Mouse (Mus musculus) midbrain, embryonic 14.5 days (tissue): Measurements from ENCODE around the gene Prokr1. TPM values are rescaled to one million over a fixed set of nuclear protein-coding genes. Genes with fewer than 3 reads are reported as not detected.
A peak's percentile ranks its signal among the peaks of the same experiment; 100 is the strongest.

Source experiments
- ATAC-seq: fragments of 200-750 bp; cut with Nextera tagmentation; 2 replicates; pipeline ENCODE4 v1.8.0; 2017; ENCODE audit warnings: moderate number of reproducible peaks, moderate library complexity; ENCODE audit not compliant: low FRiP score, low TSS enrichment
- DNase-seq: peaks from one replicate; pipeline ENCODE4 v3.0.0-alpha.2; 2015
- H3K27ac ChIP-seq: fragments of 300-500 bp; sonication (generic); replicated peaks from 2 replicates; pipeline ENCODE4 v1.5.1; 2014; ENCODE audit warnings: mild to moderate bottlenecking, low read depth, low read length, moderate library complexity
- H3K27me3 ChIP-seq: fragments of 300-500 bp; sonication (generic); 2 replicates; pipeline ENCODE4 v1.6.1; 2014; ENCODE audit warnings: low read length, control low read depth, mixed read lengths; ENCODE audit not compliant: control insufficient read depth, insufficient read depth
- H3K36me3 ChIP-seq: fragments of 300-500 bp; sonication (generic); 2 replicates; pipeline ENCODE4 v1.6.1; 2014; ENCODE audit warnings: low read length, control low read depth; ENCODE audit not compliant: control insufficient read depth, insufficient read depth
- H3K4me1 ChIP-seq: fragments of 300-500 bp; sonication (generic); 2 replicates; pipeline ENCODE4 v1.6.1; 2014; ENCODE audit warnings: mild to moderate bottlenecking, antibody characterized with exemption, low read length, control low read depth; ENCODE audit not compliant: control insufficient read depth, insufficient read depth
- H3K4me2 ChIP-seq: fragments of 300-500 bp; sonication (generic); 2 replicates; pipeline ENCODE4 v1.6.1; 2014; ENCODE audit warnings: mild to moderate bottlenecking, low read length, moderate library complexity
- H3K4me3 ChIP-seq: fragments of 300-500 bp; sonication (generic); replicated peaks from 2 replicates; pipeline ENCODE4 v1.5.1; 2014; ENCODE audit warnings: low read depth, low read length
- H3K9ac ChIP-seq: fragments of 300-500 bp; sonication (generic); replicated peaks from 2 replicates; pipeline ENCODE4 v1.6.1; 2014; ENCODE audit warnings: mild to moderate bottlenecking, low read length, moderate library complexity
- H3K9me3 ChIP-seq: fragments of 300-500 bp; sonication (generic); 2 replicates; pipeline ENCODE4 v1.6.1; 2016; ENCODE audit warnings: low read length, control low read depth, mixed read lengths; ENCODE audit not compliant: control insufficient read depth
- WGBS: fragments of 180-500 bp; shearing (Covaris S2); extraction: QIAGEN DNeasy Blood & Tissue Kit; methylation state at CpG from one replicate; pipeline ENCODE4 v1.1.7; 2014; 5-methylcytosine and 5-hydroxymethylcytosine counted together
- polyA plus RNA-seq: library from polyadenylated mRNA; unstranded; fragments of >200 nt; fragmentation: Nextera tagmentation; extraction: Ambion mirVana; gene quantifications from 2 replicates; pipeline ENCODE4 v1.2.1, GENCODE M21; 2014

Prokr1 gene
- polyA plus RNA-seq, 1 experiment from 2014 or later: 1.5 TPM

DNA sequence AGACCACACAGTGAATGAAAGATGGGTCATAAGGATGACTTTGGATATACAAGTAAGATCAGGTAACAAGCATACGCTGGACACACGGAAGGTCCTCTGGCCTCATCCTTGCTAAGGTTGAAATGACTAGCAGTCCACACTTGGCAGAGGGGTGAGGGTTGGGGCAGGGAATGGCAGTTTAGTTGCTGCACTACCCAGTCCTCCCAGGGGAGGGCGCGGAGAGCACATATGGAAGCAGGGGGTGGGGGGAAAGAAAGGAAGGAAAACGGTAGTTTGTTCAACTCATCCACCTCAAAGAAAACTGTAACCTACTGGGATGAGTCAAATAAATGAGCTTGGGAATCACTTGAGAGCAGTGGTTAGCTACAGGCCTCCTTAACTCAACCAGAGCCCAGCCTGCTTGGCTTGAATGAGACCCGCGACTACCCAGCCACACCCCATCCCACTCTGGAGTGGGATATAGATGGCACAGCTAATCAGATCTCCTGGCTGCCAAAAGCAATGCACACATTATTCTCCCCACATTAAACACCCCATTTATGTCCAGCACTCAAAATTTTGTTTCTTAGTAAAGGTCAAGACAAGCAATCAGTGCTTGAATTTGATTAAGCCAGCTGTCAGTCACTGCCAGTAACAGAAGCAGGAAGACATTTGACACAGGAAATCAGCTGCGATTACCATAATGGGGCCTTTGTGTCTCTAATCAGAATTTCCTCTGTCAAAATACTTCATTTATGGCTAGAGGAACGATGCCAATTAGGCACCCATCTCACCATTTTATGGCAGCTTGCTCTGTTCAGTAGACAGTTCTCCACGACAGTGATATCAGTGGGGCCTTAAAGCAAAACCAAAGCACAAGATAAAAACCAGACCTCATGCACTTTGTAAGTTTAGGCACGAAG, 24.5 kb upstream of the Prokr1 start:
- Histone ChIP-seq H3K9ac (no peak overlapping the region), H3K36me3 (no peaks in the 10 kb centered on the region), H3K27ac (0 out of 2 replicates have a peak overlapping the region, but pooled peaks have one; percentile 26), H3K4me2 (no peak overlapping the region), H3K4me3 (no peak overlapping the region), H3K4me1 (no peaks in the 10 kb centered on the region), H3K27me3 (no peaks in the 10 kb centered on the region), H3K9me3 (no peaks in the 10 kb centered on the region)
- ATAC-seq: no peak
- DNase-seq: peak; percentile 27
- WGBS: 69% methylated on average over 11 of the region's 11 CpGs

GRCm38 (mm10) chr6:87599825-87600224, 9.3 kb upstream of the Prokr1 start:
- ATAC-seq: no peak
- H3K4me3 ChIP-seq: no peak overlapping the region
- no peak overlapping the region for H3K27ac ChIP-seq
- H3K9me3 ChIP-seq: no peaks in the 10 kb centered on the region
- no peak overlapping the region for H3K4me2 ChIP-seq
- no peaks in the 10 kb centered on the region for H3K27me3 ChIP-seq
- no peaks in the 10 kb centered on the region for H3K36me3 ChIP-seq
- no peak overlapping the region for H3K9ac ChIP-seq
- DNase-seq: peak; percentile 55
- H3K4me1 ChIP-seq: no peaks in the 10 kb centered on the region; the same call in 1 of the 2 replicates

DNA sequence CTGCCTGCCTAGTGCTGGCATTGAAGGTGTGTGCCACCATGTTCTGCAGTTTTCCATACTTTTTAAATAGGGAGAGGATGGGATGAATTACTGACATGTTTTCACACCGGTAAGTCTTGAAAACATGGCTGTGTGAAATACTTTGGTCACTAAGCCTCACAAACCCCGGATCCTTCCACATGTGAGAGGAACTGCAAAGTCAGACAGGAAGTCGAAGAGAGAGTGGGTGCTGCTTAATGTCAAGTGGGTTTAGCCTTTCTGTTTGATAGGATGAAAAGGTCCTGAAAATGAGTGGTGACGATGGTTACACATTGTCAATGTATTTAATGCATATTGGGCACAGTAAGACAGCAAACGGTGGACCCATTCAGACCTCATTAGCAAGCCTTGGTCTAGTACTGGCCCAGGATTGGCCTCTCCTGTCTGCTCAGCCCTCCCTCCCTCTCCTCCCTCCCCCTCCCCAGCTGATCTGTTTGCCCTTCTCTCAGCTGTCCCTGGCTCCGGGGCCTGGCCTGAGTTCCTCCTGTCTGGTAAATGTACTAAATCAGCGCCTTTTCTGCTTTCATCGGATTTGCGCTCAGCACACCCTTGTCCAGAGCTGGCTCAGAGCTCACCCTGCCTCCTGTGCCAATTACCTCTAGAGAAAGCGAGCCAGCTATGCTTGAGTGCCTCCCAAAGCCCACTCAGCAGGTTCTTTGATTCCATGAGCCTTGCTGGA, 6.7 kb upstream of the Prokr1 start:
- no peaks in the 10 kb centered on the region for H3K36me3 ChIP-seq
- H3K9ac ChIP-seq: no peak overlapping the region
- DNase-seq: peak; percentile 68
- ATAC-seq: peak; percentile 50; the same call in 1 of the 2 replicates
- H3K27ac ChIP-seq: 0 out of 2 replicates have a peak overlapping the region, but pooled peaks have one; percentile 14
- no peak overlapping the region for H3K4me3 ChIP-seq
- H3K9me3 ChIP-seq: no peaks in the 10 kb centered on the region
- WGBS: 25% methylated on average over 10 of the region's 10 CpGs
- H3K27me3 ChIP-seq: no peaks in the 10 kb centered on the region
- no peaks in the 10 kb centered on the region; the same call in 1 of the 2 replicates for H3K4me1 ChIP-seq
- no peak overlapping the region for H3K4me2 ChIP-seq

DNA sequence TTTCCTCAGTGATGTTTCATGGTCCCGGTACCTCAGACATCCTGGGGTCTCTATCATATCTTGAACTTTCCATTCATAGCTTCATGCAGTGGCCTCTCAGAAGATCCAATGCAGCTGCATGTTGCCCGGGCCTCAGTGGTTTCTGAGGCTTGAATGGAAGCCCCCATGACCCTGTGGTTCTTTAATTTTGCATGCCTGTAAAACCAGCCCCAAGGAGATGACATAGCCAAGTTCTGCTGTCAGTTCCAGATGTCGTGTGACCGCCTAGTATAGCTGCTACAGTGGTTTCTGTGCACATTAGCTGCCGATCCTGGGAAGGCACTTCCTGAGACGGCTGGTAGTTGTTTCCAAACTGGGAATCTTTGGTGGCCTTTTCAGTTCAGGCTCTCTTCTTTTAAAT, 3.6 kb upstream of the Prokr1 start:
- no peaks in the 10 kb centered on the region for H3K36me3 ChIP-seq
- ATAC-seq: no peak
- 88% methylated on average over 6 of the region's 6 CpGs for WGBS
- no peak overlapping the region for H3K4me2 ChIP-seq
- peaks cover 14% of the 10 kb centered on the region for H3K4me1 ChIP-seq
- H3K27ac ChIP-seq: no peak overlapping the region
- no peaks in the 10 kb centered on the region for H3K9me3 ChIP-seq
- no peak overlapping the region for H3K9ac ChIP-seq
- 0 out of 2 replicates have a peak, but pooled peaks cover 7% of the 10 kb centered on the region for H3K27me3 ChIP-seq
- H3K4me3 ChIP-seq: no peak overlapping the region
- no peak for DNase-seq

- DNase-seq: peak; percentile 12
- Histone ChIP-seq H3K4me1 (peaks cover 18% of the 10 kb centered on the region), H3K4me3 (peak overlapping the region; percentile 51), H3K9ac (peak overlapping the region; percentile 69), H3K9me3 (no peaks in the 10 kb centered on the region), H3K27me3 (0 out of 2 replicates have a peak, but pooled peaks cover 7% of the 10 kb centered on the region), H3K36me3 (no peaks in the 10 kb centered on the region), H3K27ac (no peak overlapping the region), H3K4me2 (peak overlapping the region; percentile 78)
- WGBS: 7% methylated on average over 12 of the region's 12 CpGs
- no peak for ATAC-seq
Observed at GRCm38 (mm10) chr6:87589718-87590393, 687 bp downstream of the Prokr1 start.

GRCm38 (mm10) chr6:87583991-87584390, 6.6 kb downstream of the Prokr1 start:
- H3K27me3 ChIP-seq: no peaks in the 10 kb centered on the region
- H3K27ac ChIP-seq: no peak overlapping the region
- H3K9ac ChIP-seq: no peak overlapping the region
- ATAC-seq: no peak
- H3K36me3 ChIP-seq: no peaks in the 10 kb centered on the region
- H3K4me2 ChIP-seq: no peak overlapping the region
- no peak for DNase-seq
- 86% methylated on average over 7 of the region's 7 CpGs for WGBS
- H3K4me3 ChIP-seq: no peak overlapping the region
- H3K9me3 ChIP-seq: no peaks in the 10 kb centered on the region
- H3K4me1 ChIP-seq: 0 out of 2 replicates have a peak, but pooled peaks cover 4% of the 10 kb centered on the region

DNA sequence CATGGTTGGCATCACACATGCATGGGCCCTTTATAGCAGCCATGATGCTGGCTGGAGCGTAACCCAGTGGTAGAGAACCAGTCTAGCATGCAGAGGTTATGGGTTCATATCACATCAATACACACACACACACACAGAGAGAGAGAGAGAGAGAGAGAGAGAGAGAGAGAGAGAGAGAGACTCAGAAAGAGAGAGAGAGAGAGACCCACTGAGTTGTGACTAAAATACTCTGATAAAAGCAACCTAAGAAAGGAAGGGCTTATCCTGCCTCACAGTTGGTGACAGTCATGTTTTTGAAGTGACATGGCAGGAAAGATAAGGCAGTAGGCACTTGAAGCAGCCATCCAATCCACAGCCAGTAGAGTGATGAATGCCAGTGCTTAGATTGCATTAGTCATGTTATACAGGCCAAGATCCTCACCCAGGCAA, 7.3 kb downstream of the Prokr1 start:
- DNase-seq (no peak), ATAC-seq (no peak)
- Histone ChIP-seq H3K9me3 (no peaks in the 10 kb centered on the region), H3K27ac (no peak overlapping the region), H3K4me3 (no peak overlapping the region), H3K36me3 (no peaks in the 10 kb centered on the region), H3K4me1 (0 out of 2 replicates have a peak, but pooled peaks cover 4% of the 10 kb centered on the region), H3K9ac (no peak overlapping the region), H3K4me2 (no peak overlapping the region), H3K27me3 (no peaks in the 10 kb centered on the region)
- 94% methylated on average over 1 of the region's 1 CpGs for WGBS

- Histone ChIP-seq H3K27ac (no peak overlapping the region), H3K4me1 (no peaks in the 10 kb centered on the region), H3K27me3 (no peaks in the 10 kb centered on the region), H3K4me2 (no peak overlapping the region), H3K4me3 (no peak overlapping the region), H3K9ac (no peak overlapping the region), H3K9me3 (no peaks in the 10 kb centered on the region), H3K36me3 (no peaks in the 10 kb centered on the region)
- ATAC-seq: no peak
- 81% methylated on average over 6 of the region's 6 CpGs for WGBS
- no peak for DNase-seq
Observed at GRCm38 (mm10) chr6:87582456-87582855, 8.1 kb downstream of the Prokr1 start.
